Mouse (Mus musculus) cortical plate, adult 2 months (tissue): ENCODE data around the gene Gm29427.

Experiments
- CTCF ChIP-seq: fragments of 200-500 bp; IDR thresholded peaks from 2 replicates; pipeline ENCODE4 v1.5.1; 2011; ENCODE audit warnings: mild to moderate bottlenecking, control low read depth, low read length; ENCODE audit not compliant: insufficient read depth; ENCODE audit errors: extremely low read depth
- POLR2A ChIP-seq: fragments of 200-500 bp; IDR thresholded peaks from 2 replicates; pipeline ENCODE4 v1.6.1; 2011; ENCODE audit warnings: mild to moderate bottlenecking, low read length, control low read depth; ENCODE audit not compliant: insufficient read depth; ENCODE audit errors: extremely low read depth

GRCm38 (mm10) chr1:130728070-130728469 is 12.5 kb upstream of the Gm29427 start:
- TF ChIP-seq CTCF (no peak), POLR2A (no peak)
